Mouse (Mus musculus): Measurements from ENCODE around the gene Ints7.
A peak's percentile ranks its signal among the peaks of the same experiment; 100 is the strongest.

The Ints7 gene

DNA sequence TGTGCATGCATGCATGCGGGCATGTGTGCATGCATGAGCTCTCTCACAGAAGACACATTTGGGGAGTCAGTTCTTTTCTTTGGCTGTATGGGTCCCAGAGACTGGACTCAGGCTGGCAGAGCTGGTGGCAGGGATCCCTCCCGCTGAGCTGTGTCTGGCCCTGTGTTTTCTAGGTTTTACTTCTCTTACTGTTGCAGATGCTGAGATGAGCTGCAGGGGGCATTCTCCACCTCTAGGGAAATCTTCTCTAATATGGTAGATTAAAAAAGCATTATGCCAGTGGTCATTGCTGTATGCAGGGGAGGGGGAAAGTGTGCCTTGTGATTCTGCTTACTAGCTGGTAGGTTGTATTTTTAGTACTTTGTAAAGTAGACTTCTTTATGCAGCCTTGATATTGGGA, 10.3 kb downstream of the Ints7 start:
- peak; percentile 57 for DNase-seq

DNA sequence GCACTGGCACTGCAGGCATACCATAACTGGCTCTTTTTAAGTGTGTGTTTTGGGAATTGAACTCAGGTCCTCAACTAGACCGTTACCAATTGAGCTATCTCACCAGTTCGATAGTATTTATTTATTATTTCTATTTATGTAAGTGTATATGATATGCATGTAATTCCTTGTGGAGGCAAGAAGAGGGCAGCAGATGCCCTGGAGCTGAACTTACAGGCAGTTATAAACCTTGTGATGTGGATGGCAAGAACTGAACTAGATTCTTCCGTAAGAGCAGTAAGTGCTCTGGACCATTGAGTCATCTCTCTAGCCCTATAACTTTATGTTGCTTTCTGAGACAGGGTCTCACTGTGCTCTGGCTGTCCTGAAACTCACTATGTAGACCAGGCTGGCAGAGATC, 11.6 kb downstream of the Ints7 start:
- peak; percentile 24 for DNase-seq

DNA sequence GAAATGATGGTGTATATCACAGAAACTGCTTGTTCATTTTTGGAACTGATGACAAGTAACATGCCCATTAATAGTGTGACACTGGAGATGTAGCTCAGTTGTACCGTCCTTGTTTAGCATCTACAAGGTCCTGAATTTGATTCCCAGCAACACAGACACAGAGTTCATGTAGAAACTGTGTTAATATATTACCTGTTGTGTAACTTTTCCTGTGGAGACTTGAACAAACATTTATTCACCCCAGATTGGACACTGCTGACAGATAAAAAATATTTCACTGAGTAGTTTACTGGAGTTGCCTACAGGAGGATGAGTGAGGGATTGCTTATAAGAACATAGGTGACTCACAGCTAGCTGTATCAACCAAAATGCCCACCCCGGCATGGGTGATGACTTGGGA, 13.3 kb downstream of the Ints7 start:
- DNase-seq = no peak

DNA sequence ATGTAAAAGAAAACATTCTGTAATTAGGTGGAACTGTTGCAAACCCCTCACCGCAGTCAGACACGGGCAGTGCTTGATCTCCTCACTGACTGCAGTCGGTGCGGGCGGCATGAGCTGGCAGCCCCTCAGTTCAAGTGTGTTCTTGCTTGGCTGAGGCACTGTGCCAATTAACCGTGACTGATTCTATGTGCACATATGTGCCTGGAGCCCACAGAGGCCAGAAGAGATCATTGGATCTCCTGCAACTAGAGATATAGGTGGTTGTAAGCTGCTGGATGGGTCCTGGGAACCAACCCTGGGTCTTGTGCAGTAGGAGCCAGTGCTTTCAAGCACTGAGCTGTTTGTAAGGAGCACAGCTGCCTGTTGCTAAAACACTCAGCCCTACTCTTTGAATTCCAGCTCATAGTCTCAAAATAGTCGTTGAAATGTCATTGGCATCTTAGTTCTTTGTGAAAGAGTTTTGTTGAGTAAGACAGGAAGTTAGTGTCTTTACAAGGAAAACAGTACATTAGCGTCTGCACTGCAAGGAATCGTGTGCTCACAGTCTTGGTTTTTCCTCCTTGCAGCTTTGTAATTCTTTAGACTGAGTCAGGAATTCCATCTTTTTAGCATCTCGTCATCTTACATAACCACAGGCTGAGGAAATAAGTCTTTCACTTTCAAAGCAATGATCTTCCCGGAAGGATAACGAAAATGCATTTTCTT, 16.7 kb downstream of the Ints7 start:
- peak; percentile 90 for DNase-seq

DNA sequence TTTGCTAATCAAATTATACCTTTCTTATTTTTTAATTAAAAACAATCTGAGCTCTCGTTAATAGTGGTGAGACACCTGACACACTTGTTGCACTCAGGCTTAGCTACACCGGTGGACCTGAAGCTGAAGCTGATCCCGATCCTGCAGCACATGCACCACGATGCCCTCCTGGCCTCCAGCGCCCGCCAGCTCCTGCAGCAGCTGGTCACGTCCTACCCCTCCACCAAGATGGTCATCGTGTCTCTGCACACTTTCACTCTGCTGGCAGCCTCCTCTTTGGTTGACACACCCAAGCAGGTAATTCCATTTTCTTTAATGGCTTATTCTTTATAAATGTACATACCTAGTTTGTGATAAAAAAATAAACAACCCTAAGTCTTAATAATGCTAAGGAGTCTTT, 20.6 kb downstream of the Ints7 start:
- DNase-seq = peak; percentile 82

DNA sequence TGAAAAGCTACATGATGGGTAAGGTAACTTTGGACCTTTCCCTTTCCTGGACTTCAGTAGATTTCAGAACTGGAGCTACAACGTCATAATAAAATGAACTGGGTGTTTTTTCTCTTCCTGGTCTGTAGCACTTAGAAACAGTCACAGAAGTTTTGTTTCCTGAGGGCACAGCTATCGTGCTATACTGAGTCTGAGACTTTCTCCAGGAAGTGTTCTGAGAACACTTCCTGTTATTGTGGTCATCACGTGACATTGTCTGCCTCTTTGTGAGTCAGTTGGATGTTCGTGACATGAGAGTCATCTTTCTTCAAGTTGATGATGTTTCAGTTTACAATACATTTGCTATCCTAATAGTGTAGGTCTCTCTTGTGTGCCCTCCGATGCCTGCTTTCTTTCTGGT, 23.8 kb downstream of the Ints7 start:
- DNase-seq = peak; percentile 84

DNA sequence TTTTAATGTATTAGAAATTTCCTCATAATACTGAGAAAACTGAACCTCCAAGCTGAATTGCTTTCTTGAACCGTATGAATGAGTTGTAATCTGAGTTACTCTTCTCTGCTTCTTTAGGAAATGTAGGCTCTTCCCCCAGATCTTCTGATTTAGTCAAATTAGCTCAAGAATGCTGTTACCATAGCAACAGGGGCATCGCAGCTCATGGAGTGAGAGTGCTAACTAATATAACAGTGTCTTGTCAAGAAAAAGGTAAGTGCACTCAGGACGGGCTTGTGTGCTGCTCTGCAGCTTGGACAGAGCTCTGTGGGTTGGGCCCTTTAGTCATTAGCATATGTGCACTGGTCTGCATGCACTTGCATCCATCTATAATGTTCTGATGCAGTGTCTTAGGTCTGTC, 29.3 kb downstream of the Ints7 start:
- DNase-seq = no peak

DNA sequence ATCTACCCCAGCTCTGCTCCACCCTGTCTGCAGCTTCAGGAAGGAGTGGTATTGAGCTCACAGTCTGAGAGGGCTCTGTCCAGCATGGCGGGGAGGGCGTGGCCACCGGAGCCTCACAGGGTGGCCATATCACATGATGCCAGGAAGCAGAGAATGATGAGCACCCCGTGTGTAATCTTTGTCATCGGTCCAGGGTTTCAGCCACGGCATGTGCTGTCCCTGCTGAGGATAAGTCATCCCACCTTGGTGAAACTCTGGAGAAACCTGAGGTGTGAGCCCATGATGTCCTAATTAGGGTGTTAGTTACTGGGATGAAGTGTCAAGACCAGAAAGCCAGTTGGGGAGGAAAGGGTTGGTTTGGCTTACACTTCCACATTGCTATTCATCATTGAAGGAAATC, 33.6 kb downstream of the Ints7 start:
- DNase-seq = peak; percentile 84

DNA sequence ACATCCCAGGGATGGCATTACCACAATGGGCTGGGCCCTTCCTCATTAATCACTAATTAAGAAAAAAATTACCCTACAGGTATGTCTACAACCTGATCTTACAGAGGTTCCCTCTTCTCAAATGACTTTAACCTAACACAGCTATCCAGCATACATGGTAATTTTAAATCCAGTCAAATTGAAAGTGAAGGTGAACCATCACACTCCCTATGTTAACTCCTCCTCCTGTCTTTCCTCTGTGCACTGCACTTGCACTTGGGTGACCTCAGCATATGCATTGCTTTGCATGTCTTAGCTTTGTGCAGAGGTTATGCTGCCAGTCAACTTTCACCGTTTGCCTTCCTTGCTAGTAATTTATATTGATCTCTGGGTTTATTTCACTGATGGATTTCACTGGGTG, 34.1 kb downstream of the Ints7 start:
- DNase-seq = no peak

DNA sequence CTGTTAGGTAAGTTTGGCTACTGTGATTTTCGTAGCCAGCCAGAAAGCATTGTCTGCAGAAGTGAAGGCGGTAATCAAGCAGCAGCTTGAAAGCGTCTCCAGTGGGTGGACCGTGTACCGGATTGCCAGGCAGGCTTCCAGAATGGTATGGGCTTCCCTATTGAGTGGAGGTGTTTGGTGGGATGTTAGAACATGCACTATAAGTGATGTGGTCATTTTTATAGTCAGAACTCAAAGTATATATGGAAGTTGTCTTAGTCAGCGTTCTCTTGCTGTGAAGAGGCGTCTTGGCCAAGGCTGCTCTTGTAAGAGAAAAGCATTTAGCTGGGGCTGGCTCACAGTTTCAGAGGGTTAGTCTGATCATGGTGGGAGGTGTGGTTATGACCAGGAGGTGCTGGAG, 34.9 kb downstream of the Ints7 start:
- no peak for DNase-seq

DNA sequence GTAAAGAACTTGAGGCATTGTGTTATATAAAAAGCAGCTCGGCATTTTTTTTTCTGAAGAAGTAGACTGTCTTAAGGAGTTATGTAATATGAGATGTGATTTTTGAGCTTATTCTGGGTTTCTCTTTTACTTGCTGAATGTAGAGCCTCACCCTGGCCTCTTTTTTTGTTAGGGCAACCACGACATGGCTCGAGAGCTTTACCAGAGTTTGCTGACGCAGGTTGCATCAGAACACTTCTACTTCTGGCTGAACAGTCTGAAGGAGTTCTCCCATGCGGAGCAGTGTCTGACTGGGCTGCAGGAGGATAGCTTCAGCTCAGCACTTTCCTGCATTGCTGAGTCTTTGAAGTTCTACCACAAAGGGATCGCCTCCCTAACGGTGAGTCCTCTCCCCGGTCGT, 36.2 kb downstream of the Ints7 start:
- no peak for DNase-seq

DNA sequence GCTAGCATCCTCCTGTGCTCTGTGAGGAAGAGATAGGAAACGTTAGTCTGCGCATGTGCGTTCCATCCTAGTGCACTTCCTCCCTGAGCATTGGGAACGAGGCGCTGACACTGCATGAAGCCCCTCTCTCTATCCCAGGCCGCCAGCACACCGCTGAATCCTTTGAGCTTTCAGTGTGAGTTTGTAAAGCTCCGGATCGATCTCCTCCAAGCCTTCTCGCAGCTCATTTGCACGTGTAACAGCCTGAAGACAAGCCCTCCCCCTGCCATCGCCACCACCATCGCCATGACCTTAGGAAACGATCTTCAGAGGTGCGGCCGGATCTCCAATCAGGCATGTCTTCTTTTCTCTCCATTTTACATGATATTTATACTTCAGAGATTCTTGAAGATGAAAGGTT, 37.4 kb downstream of the Ints7 start:
- DNase-seq = peak; percentile 80

DNA sequence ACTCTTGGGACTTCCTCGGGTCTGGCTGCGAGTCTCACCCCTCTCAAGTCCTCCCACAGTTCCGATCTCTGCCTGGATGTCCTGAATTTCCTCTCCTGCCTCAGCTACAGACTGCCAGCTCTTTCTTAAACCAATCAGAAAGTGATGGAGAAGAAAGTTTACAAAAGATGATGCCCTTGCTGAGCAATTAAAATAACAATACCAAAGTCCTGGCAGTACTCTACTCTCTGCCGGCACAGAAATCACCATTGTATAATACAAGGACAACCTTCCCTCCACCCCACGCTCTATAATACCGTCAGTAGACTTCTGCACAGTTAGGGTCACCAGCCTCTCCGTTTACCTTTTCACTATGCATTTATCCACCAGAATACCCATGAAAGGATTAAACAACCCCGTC, 40.8 kb downstream of the Ints7 start:
- DNase-seq = peak; percentile 18

DNA sequence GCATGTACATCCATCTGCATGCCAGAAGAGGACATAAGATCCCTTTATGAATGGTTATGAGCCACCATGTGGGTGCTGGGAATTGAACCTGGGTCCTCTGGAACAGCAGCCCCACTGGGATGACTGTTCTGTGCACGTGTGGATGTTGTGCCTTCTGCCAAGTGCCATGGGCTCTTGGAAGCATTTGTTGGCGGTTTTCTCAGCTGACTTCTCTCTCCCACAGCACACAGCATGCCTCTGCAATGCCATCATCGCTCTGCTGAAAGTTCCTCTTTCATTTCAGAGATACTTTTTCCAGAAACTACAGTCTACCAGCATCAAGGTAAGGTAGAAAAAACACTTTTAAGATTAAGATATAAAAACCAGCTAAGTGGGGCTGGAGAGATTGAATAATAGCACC, 42.2 kb downstream of the Ints7 start:
- peak; percentile 39 for DNase-seq

DNA sequence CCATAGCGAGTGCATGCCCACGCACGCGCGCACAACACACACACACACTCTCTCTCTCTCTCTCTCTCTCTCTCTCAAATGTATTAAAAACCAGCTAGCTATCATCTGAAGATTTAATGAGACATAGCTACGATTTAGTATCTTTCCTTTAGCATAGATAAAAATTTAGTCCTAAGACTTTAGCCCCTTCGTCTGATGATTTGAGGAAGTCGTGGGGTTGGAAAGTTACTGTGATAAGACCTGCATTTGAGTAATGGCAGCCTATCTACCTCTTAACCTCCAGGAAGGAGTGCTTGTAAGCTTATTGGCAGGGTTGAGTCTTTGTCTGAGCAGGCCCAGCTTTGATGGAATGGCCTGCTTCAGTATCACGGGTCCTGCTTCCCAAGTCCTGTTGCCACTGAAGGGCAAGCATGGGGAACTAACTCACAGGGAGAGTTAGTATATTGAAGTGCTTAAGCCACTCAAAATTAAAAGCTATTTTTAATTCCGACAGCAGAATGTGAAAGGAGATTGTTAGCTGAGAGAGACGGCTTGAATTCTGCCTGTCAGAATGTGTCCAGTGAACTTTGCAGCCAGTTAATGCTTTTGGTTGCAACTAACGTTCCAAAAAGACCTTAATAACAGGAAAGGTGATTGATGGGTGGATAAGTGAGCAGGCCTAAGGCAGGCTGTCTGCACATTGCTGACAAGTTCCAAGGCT, 42.8 kb downstream of the Ints7 start:
- DNase-seq = peak; percentile 53

DNA sequence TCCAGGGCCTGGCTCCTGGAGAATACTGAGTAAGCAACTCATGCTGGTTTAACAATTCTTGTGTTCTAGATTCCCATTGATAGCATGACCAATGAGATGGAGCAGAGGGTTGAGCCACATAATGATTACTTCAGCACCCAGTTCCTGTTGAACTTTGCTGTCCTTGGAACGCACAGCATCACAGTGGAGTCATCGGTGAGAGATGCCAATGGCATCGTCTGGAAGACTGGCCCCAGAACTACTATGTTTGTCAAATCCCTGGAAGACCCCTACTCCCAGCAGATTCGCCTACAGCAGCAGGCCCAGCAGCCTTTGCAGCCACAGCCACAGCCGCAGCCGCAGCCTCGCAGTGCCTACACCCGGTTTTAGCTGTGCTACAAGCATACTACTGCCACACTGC, 45.7 kb downstream of the Ints7 start:
- DNase-seq = peak; percentile 58

DNA sequence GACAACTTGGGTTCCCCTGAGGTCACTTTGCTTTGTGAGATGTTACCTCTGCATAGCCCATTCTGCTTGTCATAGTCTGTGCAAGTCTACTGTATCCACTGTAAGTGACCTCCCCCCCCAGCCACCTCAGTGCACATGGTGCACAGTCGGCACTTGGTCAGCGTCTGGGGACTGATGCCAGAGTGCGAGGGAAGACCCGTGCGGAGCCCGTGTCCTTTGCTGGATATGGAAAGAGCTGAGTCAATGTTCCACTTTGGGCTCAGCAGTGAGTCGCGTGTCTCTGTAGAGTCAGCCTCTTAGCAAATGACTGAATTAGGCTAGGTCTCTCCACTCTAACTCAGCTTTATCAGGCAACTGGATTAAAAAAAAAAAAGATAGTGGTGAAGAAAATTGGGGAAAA, 47.4 kb downstream of the Ints7 start:
- DNase-seq = peak; percentile 96

DNA sequence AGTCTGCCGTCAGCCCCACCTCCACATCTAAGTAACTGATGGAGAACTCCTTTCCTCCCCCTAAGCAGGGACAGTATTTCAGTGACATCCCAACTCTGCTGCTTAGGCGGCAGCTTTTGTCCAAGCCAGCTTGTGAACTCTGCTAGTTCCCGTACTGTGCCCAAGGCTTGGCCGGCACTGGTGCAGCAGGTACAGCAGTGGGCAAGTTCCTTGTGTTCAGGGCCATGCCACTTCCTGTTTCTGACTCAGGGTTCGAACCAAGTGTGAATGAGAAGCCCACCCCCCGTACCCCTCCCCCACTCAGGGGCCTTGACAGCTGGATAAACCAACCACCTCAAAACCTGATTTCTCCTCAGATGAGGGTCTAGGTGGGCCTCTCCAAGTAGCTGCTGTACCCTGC, 49.1 kb downstream of the Ints7 start:
- DNase-seq = peak; percentile 78

DNA sequence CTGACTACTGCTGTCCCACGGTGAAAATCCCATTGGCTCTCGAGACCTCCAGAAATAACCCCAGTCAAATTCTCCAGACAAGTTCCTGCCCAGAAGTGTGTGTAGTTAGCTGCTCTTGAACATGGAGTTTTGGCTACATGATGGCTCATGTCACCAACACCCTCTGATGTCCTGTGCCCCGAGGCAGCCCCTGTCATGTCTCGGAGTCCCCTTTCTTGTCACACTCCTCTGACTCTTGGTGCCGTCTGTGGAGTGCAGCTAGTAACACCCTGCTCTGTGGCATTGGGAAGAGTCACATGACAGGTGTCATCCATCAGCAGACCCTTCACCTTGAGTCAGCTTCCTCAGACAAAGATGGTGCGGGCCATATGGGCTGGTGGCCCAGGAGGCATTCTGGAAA, 49.6 kb downstream of the Ints7 start:
- DNase-seq = peak; percentile 87

DNA sequence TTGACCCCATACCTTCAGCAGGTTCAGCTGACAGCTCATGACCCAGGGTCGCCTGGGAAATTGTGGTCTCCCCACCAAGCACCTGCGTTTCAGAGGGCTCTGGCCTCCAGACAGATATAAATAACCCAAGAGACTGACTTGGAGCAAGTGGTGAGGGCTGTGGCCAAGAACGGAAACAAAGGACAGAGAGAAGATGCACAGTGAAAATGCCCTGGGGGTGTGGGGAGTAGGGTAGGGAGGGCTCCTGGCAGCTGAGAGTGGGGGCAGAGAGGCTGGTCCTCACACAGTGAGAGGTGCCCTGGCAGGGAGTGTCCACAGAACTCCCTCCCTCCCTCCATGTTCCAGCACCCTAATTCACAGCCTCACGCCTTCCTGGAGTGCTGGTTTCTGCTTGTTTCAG, 50.2 kb downstream of the Ints7 start:
- peak; percentile 88 for DNase-seq

DNA sequence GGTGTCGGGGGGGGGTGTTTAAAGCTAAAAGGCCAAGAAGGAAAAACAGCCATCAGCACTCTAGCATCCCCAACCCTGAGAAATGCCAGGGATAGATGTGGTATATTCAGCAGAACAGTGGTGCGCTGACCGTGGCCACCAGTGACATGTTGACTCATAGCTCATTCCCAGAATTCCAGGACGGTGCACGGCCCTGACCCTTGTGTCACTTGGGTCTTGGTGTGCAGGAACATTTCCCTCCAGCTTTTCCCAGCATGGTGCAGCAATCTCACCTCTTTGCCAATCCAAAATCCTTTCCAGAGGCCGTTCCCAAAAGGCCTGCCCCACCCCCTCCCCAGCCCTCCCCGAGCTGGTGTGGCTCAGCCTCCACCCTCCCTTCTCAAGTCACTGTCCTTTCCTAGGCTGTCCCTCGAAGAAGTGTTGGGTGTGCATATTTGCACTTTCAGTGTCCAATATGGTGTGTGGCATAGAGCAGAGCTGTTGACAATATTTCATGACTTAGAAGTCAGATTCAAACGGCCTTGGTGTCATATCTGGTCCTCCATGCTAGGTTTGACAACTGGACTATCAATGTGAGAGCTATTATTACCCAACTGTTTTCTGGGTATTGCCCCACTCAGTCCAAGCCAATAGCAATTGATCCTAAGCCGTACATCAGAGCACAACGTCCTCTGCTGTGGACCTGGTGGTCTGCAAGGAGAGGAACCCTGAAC, 53.2 kb downstream of the Ints7 start:
- DNase-seq = peak; percentile 73

DNA sequence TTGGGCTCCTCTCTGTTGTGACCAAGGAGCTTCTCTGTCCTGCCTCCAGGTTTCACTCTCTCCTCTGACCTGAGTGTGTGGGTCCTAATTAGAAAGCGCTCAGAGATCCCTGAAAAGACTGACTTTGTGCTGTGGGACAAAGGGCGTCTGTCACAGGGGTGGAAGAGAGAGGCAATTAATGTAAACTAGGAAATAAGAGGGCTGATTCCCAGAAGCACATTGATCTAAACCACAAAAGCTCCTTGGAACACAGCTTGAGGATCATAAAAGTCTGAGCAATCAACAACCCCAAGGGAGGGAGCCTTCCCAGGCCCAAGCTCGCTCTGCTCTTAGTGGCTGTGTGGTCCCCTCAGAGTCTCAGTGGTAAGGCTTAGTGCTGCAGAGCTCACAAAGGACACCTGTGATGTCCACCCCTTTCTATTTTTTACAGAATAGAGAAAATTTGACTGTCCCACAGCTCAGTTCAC, 53.8 kb downstream of the Ints7 start:
- DNase-seq = no peak

DNA sequence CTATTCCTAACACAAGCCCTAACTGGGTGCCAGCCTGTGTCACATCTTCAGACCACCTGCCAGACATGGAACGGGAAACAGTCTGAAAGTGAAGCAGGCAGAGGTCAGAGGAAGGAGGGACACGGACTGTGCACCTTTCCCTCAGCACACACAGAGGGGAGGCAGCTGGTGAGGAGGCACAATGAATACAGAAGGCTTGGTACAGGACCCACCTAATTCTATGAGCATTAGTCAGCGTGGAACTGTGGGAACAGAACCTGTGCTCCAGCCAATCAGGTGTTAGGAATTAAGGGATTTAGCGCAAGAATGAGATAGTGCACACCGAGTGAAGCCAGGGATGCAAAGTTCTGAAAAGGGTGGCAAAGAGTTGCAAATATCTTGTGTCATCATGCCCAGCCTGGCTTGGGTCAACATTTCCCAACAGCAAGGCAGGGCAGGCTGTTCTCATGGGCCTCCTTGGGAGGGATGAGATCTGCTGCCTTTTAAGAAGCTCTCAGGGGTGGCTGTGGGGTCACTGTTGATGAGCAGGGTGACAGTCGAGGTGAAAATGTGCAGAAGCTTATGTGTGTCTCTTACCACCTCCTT, 57.2 kb downstream of the Ints7 start:
- DNase-seq = peak; percentile 81

DNA sequence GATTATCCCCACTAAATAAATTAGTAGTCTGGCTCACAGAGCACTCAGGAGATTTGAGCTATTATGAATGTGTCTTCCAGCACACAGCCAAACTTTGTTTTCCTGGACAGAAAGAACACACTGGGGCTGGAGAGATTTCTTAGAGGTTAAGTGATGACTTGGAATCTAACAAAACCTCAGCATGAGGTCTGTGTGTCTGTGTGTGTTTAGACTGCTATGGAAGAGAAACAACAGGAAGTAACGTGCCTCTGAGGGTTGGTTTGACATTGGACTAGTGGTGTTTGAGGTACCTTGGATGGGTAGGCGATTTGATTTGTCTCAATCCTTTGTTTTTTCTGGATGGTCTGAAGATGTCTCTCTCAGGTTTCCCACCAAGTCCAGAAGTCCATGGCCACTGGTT, 58.7 kb downstream of the Ints7 start:
- DNase-seq = no peak
